Mouse (Mus musculus) liver, adult 2 months (tissue): ENCODE results near the gene Rcbtb2.

Experiments used
- CTCF ChIP-seq: fragments of 200-500 bp; IDR thresholded peaks from 2 replicates; pipeline ENCODE4 v1.5.1; 2011; ENCODE audit warnings: low read depth, low read length, control low read depth
- POLR2A ChIP-seq: fragments of 200-500 bp; IDR thresholded peaks from 2 replicates; pipeline ENCODE4 v1.6.1; 2011; ENCODE audit warnings: low read length, control low read depth; ENCODE audit not compliant: insufficient read depth; ENCODE audit errors: extremely low read depth

- no peak for TF ChIP-seq POLR2A
- no peak for TF ChIP-seq CTCF
Measured at GRCm38 (mm10) chr14:73175814-73176213, 53.0 kb downstream of the Rcbtb2 start.
